Mouse (Mus musculus) ES-E14 (cell line): ENCODE results near the gene AF067061.
"Not testable (repeated sequence)": the region's sequence is repeated elsewhere in the genome, so short reads cannot be mapped to it uniquely, and the experiment has no call there.

Experiments used
- HCFC1 ChIP-seq: IDR thresholded peaks from 2 replicates; pipeline ENCODE4 v1.6.1; 2012; ENCODE audit warnings: low read length, inconsistent platforms, borderline replicate concordance; ENCODE audit not compliant: insufficient read depth
- MAFK ChIP-seq: IDR thresholded peaks from 2 replicates; pipeline ENCODE4 v1.6.1; 2014; ENCODE audit warnings: mild to moderate bottlenecking, low read depth, low read length, inconsistent platforms; ENCODE audit not compliant: insufficient read depth
- ZC3H11A ChIP-seq: IDR thresholded peaks from 2 replicates; pipeline ENCODE4 v1.6.1; 2012; ENCODE audit warnings: low read depth, mild to moderate bottlenecking, inconsistent platforms, low read length, borderline replicate concordance

- TF ChIP-seq HCFC1, ZC3H11A, MAFK: not testable (repeated sequence)
These were observed 31.1 kb upstream of the AF067061 start for GRCm38 (mm10) chr13:120231798-120232197.
